Mouse (Mus musculus) ovary, postnatal 14 days (tissue): ENCODE measurements around the gene BC061212.
"Not testable (repeated sequence)": the region's sequence is repeated elsewhere in the genome, so short reads cannot be mapped to it uniquely, and the experiment has no call there.

ENCODE experiments used
- DNase-seq: peaks from one replicate; pipeline ENCODE4 v3.0.0; 2022; ENCODE audit warnings: low spot score

Gene BC061212

GRCm38 (mm10) chr5:94070445-94070844, at the start of gene BC061212:
BC061212 (minus strand) TSS chr5:94070545.
- not testable (repeated sequence) for DNase-seq

GRCm38 (mm10) chr5:94076085-94076484, 5.7 kb upstream of the BC061212 start, which contains the start of gene Gm6351:
Gm6351 (plus strand) TSS chr5:94076385.
- DNase-seq = not testable (repeated sequence)
